ENCODE assay signal across 16 mouse cellular contexts in genomic region chr3:25412003-25412402, GRCm38 (mm10).
"Had no signal": no experiment of that assay in that cellular context is flagged by ENCODE, and none has a peak within 500 bp of the region (broad histone marks: within the 10 kb centered on the region; RNA-seq: fewer than 3 reads in every experiment).

No protein-coding gene starts in this region.

- H3K4me2 ChIP-seq: neural tube, embryonic 13.5 days; neural tube, embryonic 15.5 days; stomach, embryonic 15.5 days had no signal

- H3K9me3 ChIP-seq: neural tube, embryonic 13.5 days; neural tube, embryonic 15.5 days; stomach, embryonic 15.5 days had no signal

- H3K27me3 ChIP-seq: neural tube, embryonic 13.5 days; neural tube, embryonic 15.5 days; stomach, embryonic 15.5 days had no signal

- H3K4me3 ChIP-seq: neural tube, embryonic 13.5 days; neural tube, embryonic 15.5 days; stomach, embryonic 15.5 days had no signal

- H3K36me3 ChIP-seq: neural tube, embryonic 13.5 days; neural tube, embryonic 15.5 days; stomach, embryonic 15.5 days had no signal

- H3K27ac ChIP-seq: neural tube, embryonic 13.5 days; neural tube, embryonic 15.5 days; stomach, embryonic 15.5 days; stomach, postnatal 0 days had no signal

- H3K9ac ChIP-seq: neural tube, embryonic 13.5 days; neural tube, embryonic 15.5 days; stomach, embryonic 15.5 days had no signal

- DNase-seq: retina, postnatal 1 day; right cerebral cortex, adult 18-20 months; right cerebral cortex, postnatal 14 days; right cerebral cortex, postnatal 25 days; right cerebral cortex, postnatal 4 days; spleen, adult 18-20 months; thymus, adult 18-20 months; thymus, adult 2 months; thymus, postnatal 14 days; thymus, postnatal 25 days; thymus, postnatal 36 days; thymus, postnatal 4 days had no signal

- H3K4me1 ChIP-seq: neural tube, embryonic 13.5 days; neural tube, embryonic 15.5 days; stomach, embryonic 15.5 days had no signal
